Mouse (Mus musculus) intestine, embryonic 16.5 days (tissue): ENCODE results near the gene Mapk1. TPM values are rescaled to one million over a fixed set of nuclear protein-coding genes. Genes with fewer than 3 reads are reported as not detected.
"Not testable (repeated sequence)": the region's sequence is repeated elsewhere in the genome, so short reads cannot be mapped to it uniquely, and the experiment has no call there.

Experiments
- ATAC-seq: fragments of 200-750 bp; cut with Nextera tagmentation; 2 replicates; pipeline ENCODE4 v1.8.0; 2017; ENCODE audit warnings: moderate TSS enrichment, moderate library complexity
- H3K27ac ChIP-seq: fragments of 300-500 bp; sonication (generic); 2 replicates; pipeline ENCODE4 v1.5.1; 2014; ENCODE audit warnings: mild to moderate bottlenecking, low read length
- H3K27me3 ChIP-seq: fragments of 300-500 bp; sonication (generic); replicated peaks from 2 replicates; pipeline ENCODE4 v1.6.1; 2014; ENCODE audit warnings: low read length, control low read depth, mixed read lengths; ENCODE audit not compliant: control insufficient read depth, insufficient read depth
- H3K36me3 ChIP-seq: fragments of 300-500 bp; sonication (generic); 2 replicates; pipeline ENCODE4 v1.6.1; 2014; ENCODE audit warnings: low read length, control low read depth; ENCODE audit not compliant: control insufficient read depth, insufficient read depth
- H3K4me1 ChIP-seq: fragments of 300-500 bp; sonication (generic); 2 replicates; pipeline ENCODE4 v1.6.1; 2014; ENCODE audit warnings: low read length, control low read depth, mixed read lengths; ENCODE audit not compliant: control insufficient read depth, insufficient read depth
- H3K4me2 ChIP-seq: fragments of 300-500 bp; sonication (generic); 2 replicates; pipeline ENCODE4 v1.6.1; 2014; ENCODE audit warnings: low read depth, low read length, control low read depth
- H3K4me3 ChIP-seq: fragments of 300-500 bp; sonication (generic); 2 replicates; pipeline ENCODE4 v1.5.1; 2014; ENCODE audit warnings: mild to moderate bottlenecking, low read length
- H3K9ac ChIP-seq: fragments of 300-500 bp; sonication (generic); 2 replicates; pipeline ENCODE4 v1.6.1; 2014; ENCODE audit warnings: low read depth, low read length
- H3K9me3 ChIP-seq: fragments of 300-500 bp; sonication (generic); 2 replicates; pipeline ENCODE4 v1.6.1; 2016; ENCODE audit warnings: low read length, control low read depth; ENCODE audit not compliant: control insufficient read depth
- WGBS: fragments of 180-500 bp; shearing (Covaris S2); extraction: QIAGEN DNeasy Blood & Tissue Kit; methylation state at CpG from one replicate; pipeline ENCODE4 v1.1.7; 2014; 5-methylcytosine and 5-hydroxymethylcytosine counted together
- polyA plus RNA-seq: library from polyadenylated mRNA; unstranded; fragments of >200 nt; fragmentation: Nextera tagmentation; extraction: Ambion mirVana; gene quantifications from 2 replicates; pipeline ENCODE4 v1.2.1, GENCODE M21; 2015

Gene Mapk1
- polyA plus RNA-seq, 1 experiment from 2014 or later: 130 TPM

- H3K36me3 ChIP-seq: no peaks in the 10 kb centered on the region
- H3K9ac ChIP-seq: peak overlapping the region; percentile 98
- peak; percentile 80 for ATAC-seq
- under 1% methylated on average over 73 of the region's 75 CpGs for WGBS
- H3K27me3 ChIP-seq: no peaks in the 10 kb centered on the region
- peak overlapping the region; percentile 98 for H3K4me3 ChIP-seq
- peak overlapping the region; percentile 91 for H3K27ac ChIP-seq
- peak overlapping the region; percentile 61 for H3K4me2 ChIP-seq
- H3K9me3 ChIP-seq: no peaks in the 10 kb centered on the region
- peaks cover 7% of the 10 kb centered on the region for H3K4me1 ChIP-seq
Measured at GRCm38 (mm10) chr16:16983534-16984422, 596 bp downstream of the Mapk1 start.

DNA sequence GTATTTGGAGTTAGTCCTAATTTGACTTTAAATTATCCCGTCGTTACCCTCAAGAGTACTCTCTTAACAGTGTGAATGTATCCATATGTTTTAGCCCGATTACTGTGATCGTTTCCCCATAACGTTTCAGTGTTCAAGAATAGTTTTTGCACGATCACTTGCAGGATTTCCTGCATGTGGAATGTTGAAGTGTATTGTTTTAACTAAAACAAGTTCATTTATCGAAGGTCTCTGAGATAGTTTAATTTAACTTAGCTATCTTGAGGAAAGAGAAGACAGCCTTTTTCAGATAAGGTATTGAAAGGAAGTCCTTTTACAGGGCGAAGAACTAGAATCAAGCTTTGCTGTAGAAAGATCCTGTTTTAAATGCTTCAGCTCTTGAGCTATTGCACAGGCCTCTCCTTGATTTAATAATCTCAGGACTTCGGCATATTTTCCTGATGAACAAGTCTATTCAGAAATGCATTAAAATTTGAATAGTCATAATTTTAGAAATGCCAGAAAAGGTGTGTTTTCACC lies 1.3 kb downstream of the Mapk1 start:
- H3K27ac ChIP-seq: no peak overlapping the region
- no peak for ATAC-seq
- WGBS: 9% methylated on average over 9 of the region's 9 CpGs
- no peaks in the 10 kb centered on the region for H3K9me3 ChIP-seq
- peak overlapping the region; percentile 98 for H3K4me3 ChIP-seq
- H3K4me2 ChIP-seq: peak overlapping the region; percentile 61
- no peaks in the 10 kb centered on the region for H3K36me3 ChIP-seq
- peak overlapping the region; percentile 98; the same call in 1 of the 2 replicates for H3K9ac ChIP-seq
- H3K27me3 ChIP-seq: no peaks in the 10 kb centered on the region
- peaks cover 7% of the 10 kb centered on the region for H3K4me1 ChIP-seq

- Histone ChIP-seq H3K4me2 (no peak overlapping the region), H3K4me1 (peaks cover 7% of the 10 kb centered on the region), H3K9ac (no peak overlapping the region), H3K9me3 (no peaks in the 10 kb centered on the region), H3K36me3 (no peaks in the 10 kb centered on the region), H3K27me3 (no peaks in the 10 kb centered on the region), H3K4me3 (no peak overlapping the region), H3K27ac (no peak overlapping the region)
- ATAC-seq: no peak
- WGBS: 81% methylated on average over 2 of the region's 2 CpGs
Measured at GRCm38 (mm10) chr16:16987248-16987647, 4.1 kb downstream of the Mapk1 start.

DNA sequence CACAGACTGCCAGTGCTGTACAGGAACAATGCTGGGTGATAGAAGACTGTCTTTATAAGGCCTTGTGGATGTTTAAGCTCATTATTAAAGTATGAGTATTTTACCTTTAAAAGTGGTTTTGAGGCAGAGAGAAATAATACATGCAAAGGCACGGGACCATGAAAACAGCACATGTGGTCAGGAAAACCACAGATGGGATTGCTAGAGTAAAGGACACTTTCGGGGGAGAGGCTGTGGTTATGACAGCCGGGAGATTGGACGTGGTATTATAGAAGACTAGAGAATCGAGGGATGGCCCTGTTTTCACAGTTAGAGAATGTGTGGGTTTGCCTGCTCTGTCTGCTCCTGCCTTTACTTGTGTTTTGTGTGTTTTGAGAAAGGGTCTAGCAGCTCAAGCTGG lies 5.7 kb downstream of the Mapk1 start:
- ATAC-seq: no peak

DNA sequence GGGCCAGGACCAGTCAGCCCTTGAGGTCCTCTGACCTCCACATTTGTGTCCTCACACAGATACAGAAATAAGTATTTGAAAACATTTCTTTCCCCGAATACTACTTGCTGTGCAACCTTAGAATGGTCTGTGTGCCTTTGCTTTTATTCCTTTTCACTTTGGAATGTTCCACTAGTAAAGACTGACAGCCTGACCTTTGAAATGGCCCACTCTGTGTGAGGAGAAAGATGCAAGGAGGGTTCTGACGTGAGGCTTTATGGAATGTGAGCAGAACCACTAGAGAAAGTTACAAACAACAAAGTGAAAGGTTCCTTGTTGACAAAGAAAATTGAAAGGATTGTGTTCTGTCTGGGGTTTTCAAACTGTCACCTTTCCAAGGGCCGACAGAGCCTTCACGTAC lies 6.8 kb downstream of the Mapk1 start:
- Histone ChIP-seq H3K27ac (no peak overlapping the region), H3K4me1 (peaks cover 6% of the 10 kb centered on the region), H3K9me3 (no peaks in the 10 kb centered on the region), H3K4me2 (no peak overlapping the region), H3K27me3 (no peaks in the 10 kb centered on the region), H3K9ac (no peak overlapping the region), H3K36me3 (no peaks in the 10 kb centered on the region), H3K4me3 (no peak overlapping the region)
- no peak for ATAC-seq
- 73% methylated on average over 4 of the region's 4 CpGs for WGBS

More for the DNA sequence above, 5.7 kb downstream of the Mapk1 start:
- Histone ChIP-seq H3K9ac (no peak overlapping the region), H3K27me3 (no peaks in the 10 kb centered on the region), H3K4me1 (peaks cover 7% of the 10 kb centered on the region), H3K36me3 (no peaks in the 10 kb centered on the region), H3K27ac (no peak overlapping the region), H3K9me3 (no peaks in the 10 kb centered on the region), H3K4me2 (no peak overlapping the region), H3K4me3 (no peak overlapping the region)
- WGBS: 88% methylated on average over 5 of the region's 5 CpGs

DNA sequence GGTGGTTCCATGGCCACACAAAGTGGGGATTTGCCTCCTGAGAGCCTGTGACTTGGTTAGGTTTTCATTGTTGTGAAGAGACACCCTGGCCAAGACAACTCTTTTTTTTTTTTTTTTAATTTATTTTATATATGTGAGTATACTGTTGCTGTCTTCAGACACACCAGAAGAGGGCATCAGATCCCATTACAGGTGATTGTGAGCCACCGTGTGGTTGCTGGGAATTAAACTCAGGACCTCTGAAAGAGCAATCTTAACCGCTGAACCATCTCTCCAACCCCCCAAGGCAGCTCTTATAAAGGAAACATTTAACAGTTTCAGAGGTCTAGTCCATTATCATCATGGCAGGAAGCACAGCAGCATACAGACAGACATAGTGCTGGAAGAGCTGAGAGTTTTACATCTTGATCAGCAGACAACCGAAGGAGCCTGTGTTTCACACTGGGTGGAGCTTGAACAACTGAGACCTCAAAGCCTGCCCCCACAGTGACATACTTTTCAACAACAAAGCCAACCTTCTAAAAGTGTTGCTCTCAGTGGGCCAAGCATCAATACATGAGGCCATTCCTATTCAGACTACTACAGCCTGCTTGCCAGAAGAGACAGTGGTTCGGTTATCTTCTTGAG lies 11.4 kb downstream of the Mapk1 start:
- no peak for ATAC-seq
- Histone ChIP-seq H3K27me3 (no peaks in the 10 kb centered on the region), H3K9ac (no peak overlapping the region), H3K27ac (no peak overlapping the region), H3K9me3 (no peaks in the 10 kb centered on the region), H3K4me3 (no peak overlapping the region), H3K4me2 (no peak overlapping the region), H3K4me1 (no peaks in the 10 kb centered on the region), H3K36me3 (no peaks in the 10 kb centered on the region)
- 75% methylated on average over 4 of the region's 4 CpGs for WGBS

- not testable (repeated sequence) for H3K27me3 ChIP-seq, H3K36me3 ChIP-seq, H3K27ac ChIP-seq, H3K9me3 ChIP-seq, H3K4me2 ChIP-seq, H3K4me3 ChIP-seq, ATAC-seq, H3K9ac ChIP-seq, H3K4me1 ChIP-seq
- WGBS: 90% methylated on average over 10 of the region's 10 CpGs
Measured at GRCm38 (mm10) chr16:16996121-16996729, 13.0 kb downstream of the Mapk1 start.

DNA sequence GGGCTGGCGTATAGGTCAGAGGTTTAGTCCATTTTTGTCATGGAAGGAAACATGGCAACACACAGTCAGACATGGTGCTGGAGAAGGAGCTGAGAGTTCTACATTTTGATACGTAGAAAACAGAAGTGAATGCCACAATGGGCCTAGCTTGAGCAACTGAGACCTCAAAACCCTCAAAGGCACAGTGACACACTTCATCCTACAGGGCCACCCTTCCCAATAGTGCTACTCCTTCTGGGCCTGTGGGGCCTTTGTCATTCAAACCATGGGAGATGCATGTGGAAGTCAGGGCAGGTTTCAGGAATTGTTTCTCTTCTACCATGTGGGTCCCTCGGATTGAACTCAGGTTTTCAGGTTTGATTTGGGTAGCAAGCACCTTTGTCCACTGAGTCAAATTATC lies 17.9 kb downstream of the Mapk1 start:
- Histone ChIP-seq H3K4me1 (0 out of 2 replicates have a peak, but pooled peaks cover 7% of the 10 kb centered on the region), H3K27ac (no peak overlapping the region), H3K4me2 (no peak overlapping the region), H3K9me3 (no peaks in the 10 kb centered on the region), H3K4me3 (no peak overlapping the region), H3K27me3 (no peaks in the 10 kb centered on the region), H3K36me3 (no peaks in the 10 kb centered on the region; the same call in 1 of the 2 replicates), H3K9ac (no peak overlapping the region)
- WGBS: 87% methylated on average over 3 of the region's 3 CpGs
- ATAC-seq: no peak

DNA sequence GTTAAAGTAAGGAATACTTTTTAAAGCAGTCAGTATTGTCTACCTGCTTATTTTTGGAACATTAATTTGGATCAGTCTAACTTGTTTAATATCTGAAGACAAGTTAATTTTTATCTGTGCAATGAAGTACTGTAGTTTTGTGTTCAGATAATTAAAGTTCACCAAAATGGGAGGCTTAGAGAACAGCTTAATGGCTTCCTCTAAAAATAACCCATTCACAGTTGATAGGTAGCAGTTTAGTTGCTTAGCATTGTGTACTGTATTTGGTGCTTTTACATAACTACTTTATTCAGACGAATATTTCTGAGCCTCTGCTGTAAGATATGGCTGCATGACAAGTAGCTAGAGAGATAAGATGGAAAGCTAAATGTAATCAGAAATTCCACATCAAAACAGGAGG lies 23.9 kb downstream of the Mapk1 start:
- 74% methylated on average over 1 of the region's 1 CpGs for WGBS
- Histone ChIP-seq H3K4me1 (no peaks in the 10 kb centered on the region), H3K9me3 (no peaks in the 10 kb centered on the region)

More for the DNA sequence above, 23.9 kb downstream of the Mapk1 start:
- H3K4me2 ChIP-seq: no peak overlapping the region
- H3K27me3 ChIP-seq: no peaks in the 10 kb centered on the region
- no peak for ATAC-seq
- no peak overlapping the region for H3K9ac ChIP-seq
- H3K36me3 ChIP-seq: no peaks in the 10 kb centered on the region
- no peak overlapping the region for H3K27ac ChIP-seq
- no peak overlapping the region for H3K4me3 ChIP-seq
